Mouse (Mus musculus) ovary, adult 18-20 months (tissue): ENCODE measurements at regions not wholly inside any gene's neighbourhood (a gene's known extent, or its start where the extent isn't known, plus 50 kb on each side); places are given as distances from the start of the nearest gene placed in this dataset.

Experiments
- DNase-seq: peaks from one replicate; pipeline ENCODE4 v3.0.0; 2022; ENCODE audit warnings: low spot score, mixed read lengths

DNA sequence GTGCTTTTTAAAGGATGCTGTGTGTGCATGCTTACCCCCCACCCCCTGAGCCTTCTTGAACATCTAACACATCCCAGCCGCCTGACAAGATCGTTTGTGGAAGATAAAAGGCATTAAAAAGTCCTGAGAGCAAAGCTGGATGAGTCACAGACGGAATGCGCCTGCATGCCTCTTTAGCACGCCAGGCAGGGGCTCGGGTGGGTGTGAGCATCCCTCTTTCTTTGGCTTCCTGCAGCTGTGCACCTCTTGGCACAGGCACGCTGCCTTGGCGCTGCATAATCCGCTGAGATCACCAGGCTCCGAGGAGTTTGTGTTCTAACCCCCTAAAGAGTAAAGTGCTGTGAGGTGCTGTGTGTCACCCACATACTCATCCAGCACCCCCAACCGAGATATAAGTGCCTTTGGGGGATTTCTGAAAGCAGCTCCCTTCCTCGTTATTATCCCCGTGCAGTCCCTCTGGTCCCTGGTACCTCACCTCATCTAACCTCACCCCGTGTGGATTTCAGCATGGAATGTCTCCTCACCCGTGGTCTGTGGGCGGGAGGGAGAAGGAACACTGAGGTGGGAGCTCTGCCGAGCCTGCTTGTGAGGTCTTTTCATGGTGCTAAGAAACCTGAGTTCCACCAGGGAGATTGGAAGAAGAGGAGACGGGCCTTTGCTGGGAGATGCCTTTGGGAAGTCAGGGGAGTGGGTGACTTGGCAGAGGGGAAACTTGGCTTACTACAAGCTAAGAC, 117.8 kb upstream of the Topaz1 start:
- no peak for DNase-seq

DNA sequence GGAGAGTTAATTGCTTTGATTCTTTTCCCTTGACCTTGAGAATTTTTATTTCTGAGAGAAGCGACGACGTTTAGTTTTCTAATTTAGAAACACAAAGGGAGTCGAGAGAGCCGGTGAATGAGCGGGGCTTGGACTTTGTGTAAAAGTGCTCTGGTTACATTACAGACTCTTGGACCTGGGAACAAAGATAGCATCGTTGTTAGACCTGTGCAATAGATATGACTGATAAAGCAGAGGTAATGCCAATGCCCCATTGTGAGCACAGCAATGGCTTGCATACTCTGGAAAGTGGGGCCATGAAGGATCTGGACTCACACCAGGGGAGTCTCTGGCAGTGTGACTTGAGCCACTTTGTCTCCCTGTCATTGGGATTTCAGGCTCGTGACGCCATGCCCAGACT, 115.4 kb upstream of the Topaz1 start:
- no peak for DNase-seq

- no peak for DNase-seq
Measured at GRCm38 (mm10) chr9:122633484-122633883, 113.7 kb upstream of the Topaz1 start.

DNA sequence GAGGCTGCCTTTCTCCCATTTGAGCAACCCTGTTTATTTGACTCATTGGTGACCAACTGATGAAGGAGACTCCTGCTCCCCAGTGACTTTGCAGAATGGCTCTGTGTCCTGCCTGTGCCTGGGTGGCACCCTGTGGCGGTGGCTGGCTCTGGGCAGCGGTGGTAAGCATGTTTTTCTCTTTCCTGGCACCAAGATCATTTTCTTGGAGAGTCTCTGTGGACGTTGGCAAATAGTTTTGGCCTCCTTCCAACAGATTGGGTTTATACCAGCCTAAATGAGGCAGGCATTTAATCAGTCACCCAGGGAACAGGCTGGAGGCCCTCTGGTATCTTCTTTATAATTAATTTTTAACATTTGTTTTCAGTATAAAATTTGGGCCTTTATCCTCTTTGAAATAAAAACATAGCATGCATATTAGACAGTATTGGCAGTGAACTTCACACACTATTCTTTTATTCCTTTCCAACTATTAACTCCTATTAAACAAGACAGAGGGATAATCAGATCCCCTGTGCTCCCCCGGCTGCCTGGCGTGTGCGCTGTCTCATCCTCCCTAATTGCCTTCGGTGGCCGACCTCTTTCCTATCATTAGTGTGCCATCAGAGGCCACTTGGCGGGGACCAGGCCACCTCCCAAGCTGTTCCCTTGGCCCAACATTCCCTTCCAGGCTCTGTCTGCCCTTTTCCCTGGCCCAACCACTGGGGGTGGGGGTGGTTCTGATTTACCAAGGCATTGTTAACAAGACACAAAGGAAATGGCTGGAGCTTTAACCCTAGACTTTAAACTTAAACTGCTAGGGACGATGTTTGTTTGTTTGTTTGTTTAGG, 111.8 kb upstream of the Topaz1 start:
- DNase-seq, result peak; percentile 6

DNA sequence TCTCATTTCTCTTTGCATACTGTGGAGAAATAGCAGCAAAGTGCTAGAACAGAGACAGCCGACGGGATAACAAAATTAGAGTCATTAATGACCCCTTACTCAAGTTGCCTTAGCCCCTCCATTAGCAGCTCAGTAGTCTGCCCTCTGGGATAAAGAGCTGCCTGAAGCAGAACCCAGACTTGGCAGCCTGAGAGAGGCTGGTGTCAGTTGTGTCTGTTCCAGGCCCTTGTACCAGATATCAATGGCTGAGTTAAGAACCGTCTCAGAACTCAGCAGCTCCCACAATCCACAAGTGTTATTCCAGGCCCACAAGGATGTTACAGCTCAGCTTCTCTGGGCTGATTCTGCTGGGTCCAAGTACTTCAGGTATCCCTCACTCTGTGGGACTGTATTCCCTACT, 109.6 kb upstream of the Topaz1 start:
- no peak for DNase-seq

DNA sequence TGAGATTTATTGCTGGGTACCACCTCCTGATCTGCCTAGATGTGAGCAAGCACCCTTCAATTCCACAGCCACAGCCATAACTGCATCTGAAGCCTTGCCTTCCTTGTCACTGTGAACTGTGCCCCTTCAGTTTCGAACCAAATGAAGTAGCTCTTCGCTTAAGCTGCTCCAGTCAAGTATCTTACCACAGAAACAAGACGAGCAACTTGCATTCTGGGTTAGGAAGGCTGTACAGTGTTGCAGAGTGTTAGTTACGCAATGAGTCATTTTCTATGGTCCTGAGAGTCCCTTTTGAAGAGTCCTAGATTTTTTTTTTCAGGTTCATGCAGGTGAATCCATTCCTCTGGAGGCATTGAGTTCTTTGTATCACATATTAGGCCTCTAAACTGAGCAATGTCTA, 107.9 kb upstream of the Topaz1 start:
- no peak for DNase-seq

DNA sequence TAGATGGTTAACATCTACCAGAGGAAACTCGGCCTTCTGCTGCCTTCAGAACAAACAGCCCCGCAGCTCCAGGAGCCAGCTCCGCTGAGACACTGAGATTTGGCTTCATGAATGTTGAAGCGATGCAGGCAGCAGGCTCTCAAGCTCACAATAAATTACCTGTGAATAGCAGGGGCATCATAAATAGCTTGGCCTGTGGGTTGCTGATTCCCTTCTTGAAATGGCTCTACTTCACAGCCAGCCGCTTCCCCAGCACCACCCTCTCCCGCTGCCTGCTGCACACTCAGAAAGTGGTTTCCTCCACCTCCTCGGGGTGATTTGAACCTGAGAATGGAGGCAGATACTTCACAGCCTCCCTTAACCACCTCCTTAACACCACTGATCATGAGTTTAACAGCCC, 104.2 kb upstream of the Topaz1 start:
- DNase-seq, result no peak

DNA sequence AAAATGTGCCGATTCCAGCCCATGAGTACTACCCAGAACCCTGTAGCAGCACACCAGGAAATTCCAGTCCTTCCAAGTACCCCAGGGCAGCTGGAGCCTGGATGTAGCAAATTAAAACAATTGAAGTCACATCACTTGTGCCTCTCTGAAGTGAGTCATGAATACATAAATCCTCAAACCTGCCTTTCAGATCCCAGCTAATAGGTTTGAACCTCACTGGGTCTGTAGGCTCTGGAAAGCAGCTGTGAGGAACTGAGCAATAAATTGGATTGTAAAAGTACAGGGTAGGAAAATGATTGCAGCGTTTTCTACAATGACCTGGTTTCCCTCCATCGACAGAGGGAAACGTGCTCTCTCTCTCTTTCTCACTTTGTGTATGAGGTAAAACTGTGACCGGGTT, 101.6 kb upstream of the Topaz1 start:
- DNase-seq, result no peak

DNA sequence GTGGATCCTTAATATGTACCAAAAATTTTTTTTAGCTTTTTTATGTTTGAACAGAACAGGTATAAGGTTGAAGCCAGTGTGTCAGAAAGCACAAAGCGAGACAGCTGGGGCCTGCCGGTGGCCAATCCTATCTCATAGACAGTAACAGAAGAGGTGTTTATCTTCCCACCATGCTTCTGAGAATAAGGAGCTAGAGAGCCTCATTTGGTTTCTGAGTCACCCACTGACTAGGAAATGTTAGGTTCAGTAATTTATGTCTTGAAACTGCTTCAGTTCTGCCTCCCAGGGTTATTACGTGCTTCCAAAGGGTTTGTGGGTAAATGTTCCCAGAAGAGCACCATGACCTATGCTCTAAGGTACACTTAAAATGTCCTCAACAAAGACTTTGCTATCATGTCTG, 96.3 kb upstream of the Topaz1 start:
- no peak for DNase-seq

DNA sequence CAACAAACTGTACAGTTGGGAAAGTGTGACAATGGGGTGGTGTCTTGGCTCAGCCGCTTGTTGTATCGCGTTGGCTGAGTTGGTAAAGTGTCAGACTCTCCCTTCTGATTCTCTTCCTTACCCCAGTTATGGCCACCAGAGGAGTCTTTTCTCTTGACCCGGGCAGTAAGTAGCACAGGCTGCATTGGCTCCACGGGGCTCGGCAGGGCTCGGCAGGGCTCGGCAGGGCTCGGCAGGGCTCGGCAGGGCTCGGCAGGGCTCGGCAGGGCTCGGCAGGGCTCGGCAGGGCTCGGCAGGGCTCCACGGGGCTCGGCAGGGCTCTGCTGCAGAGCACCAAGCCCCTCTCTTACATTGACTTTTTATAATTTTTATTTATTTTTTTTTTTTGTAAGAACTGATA, 91.6 kb upstream of the Topaz1 start:
- DNase-seq, result peak; percentile 21

DNA sequence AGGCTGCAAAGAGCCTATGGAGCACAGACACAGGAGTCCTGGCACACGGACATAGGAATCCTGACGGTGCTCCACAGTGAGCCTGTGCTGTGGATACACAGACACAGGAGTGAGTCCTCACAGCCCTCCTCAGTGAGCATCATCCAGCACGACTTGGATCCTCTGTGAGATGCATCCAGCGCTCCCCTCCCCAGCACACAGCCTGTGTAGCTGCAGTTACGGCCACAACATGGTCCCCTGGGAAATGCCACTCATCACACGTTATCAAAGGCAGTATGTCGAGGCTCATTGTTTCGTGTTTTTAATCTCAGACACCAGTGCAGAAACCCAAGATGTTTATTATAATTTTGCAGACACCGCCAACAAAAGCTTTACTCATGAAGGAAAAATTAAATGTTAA, 87.1 kb upstream of the Topaz1 start:
- DNase-seq, result no peak

- DNase-seq, result no peak
Measured at GRCm38 (mm10) chr9:122666978-122667645, 80.0 kb upstream of the Topaz1 start.

DNA sequence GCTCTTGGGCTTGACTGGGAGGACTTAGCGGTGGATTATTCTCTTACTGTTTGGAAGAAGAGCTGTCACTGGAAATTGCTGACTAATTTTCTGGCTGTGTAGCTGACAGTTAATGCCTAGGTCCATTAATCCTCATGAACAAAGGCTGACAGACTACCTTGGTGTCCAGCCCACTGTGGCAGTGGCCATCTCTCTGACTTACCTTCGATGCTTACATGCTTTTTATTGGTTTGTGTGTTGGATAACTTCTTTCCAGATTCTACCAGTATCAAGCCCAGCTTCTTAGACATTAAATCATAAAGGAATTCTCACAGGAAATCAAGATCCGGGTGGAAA, 79.5 kb upstream of the Topaz1 start:
- DNase-seq, result no peak

- no peak for DNase-seq
Measured at GRCm38 (mm10) chr9:122673777-122674176, 73.4 kb upstream of the Topaz1 start.

DNA sequence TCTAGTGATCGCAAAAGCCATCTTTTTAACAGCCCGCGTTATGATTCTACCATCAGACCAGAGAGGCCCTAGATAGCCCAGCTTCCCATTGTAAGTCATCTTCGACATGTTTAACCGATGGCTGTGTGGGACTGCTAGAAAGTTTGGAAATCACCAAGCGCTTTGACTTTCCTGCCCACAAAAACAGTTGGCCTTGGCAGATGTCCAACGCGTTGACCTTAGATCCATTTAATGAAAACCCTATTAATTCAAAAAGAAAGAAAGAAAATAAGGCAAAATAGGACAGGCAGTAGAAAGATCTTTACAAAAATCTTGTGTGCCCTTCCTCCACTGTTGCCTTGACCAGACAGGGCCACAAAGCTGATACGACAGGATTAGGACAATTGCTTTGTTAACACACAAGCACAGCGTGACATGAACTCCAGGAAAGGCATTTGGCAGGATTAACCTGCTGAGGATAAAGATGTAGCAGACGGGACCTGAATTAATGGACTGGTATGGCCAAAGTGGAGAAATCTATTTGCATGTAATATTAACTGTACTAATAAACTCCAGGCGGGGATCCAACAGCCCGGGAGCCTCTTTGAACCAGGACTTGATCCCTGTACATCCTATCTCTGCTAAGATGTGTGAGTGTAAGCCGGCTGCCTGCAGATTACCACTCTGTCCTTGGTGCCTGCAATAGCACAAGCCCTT, 69.0 kb upstream of the Topaz1 start:
- no peak for DNase-seq

GRCm38 (mm10) chr9:122687170-122687569, 60.0 kb upstream of the Topaz1 start:
- DNase-seq, result no peak

GRCm38 (mm10) chr9:122691879-122692278, 55.3 kb upstream of the Topaz1 start:
- DNase-seq, result no peak

DNA sequence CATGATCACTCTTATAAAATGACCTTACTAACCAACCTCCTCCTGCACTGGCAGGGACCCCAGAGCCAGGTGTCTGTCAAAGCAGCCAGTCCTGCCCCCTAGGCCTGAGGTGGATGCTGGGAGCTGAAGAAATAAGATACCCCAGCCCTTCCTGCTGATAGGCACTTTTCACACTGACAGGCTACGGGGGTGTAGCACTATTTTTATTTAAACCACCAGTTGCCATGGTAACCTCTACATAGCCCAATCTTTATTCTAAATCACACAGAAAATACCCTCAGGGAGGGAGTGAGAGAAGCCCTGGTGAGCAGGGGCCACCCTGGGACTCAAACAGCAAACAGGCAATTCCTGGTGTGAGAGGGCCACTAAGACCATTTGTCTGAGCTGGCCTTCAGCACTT, 51.4 kb upstream of the Topaz1 start:
- no peak for DNase-seq
